Mouse (Mus musculus): ENCODE results near the gene Ppp2ca. TPM values are rescaled to one million over a fixed set of nuclear protein-coding genes. Genes with fewer than 3 reads are reported as not detected.

The Ppp2ca gene
- polyA plus RNA-seq, 1 experiment = 103 TPM

DNA sequence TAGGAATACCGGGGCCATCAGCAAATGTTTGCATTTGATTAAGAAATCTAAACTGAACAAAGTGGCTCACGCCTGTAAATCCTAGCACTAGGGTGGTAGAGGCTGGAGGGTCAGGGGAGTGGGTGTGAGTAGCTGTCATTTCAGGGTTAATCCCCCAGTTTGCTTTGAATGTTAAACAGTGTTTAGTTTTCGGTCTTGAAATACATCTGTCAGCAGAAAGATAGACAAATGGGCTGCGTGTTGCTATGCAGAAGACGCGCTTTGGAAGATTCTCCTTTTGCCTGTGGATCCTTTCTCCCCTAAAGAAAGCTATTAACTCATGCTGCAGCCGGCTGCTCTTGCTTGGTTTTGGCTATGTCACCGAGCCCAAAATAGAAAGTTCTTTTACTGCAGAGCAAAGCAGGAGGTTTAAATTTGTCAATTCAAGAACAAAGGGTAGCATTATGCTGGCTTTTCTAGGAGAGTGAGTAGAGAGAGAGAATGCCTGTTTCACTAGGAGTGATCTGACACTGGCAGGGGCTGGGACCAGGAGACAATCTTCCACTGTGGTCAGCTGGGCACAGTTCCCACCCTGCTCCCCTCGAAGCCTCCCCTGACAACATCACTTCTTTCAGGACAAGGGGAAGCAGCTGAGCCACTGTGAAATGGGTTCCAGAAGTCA, 12.1 kb upstream of the Ppp2ca start:
- Histone ChIP-seq H3K27me3 (ENCODE audit: control insufficient read depth, insufficient read depth, low read length, poor library complexity, severe bottlenecking) (no peaks in the 10 kb centered on the region), H3K9ac (ENCODE audit: low read depth, poor library complexity, severe bottlenecking) (no peak overlapping the region), H3K36me3 (ENCODE audit: control insufficient read depth, insufficient read depth, low read length, poor library complexity, severe bottlenecking) (no peaks in the 10 kb centered on the region), H3K4me3 (ENCODE audit: low read depth, low read length) (no peak overlapping the region), H3K27ac (ENCODE audit: insufficient read depth, low read length) (no peak overlapping the region), H3K4me1 (ENCODE audit: control insufficient read depth, insufficient read depth, low read length) (no peaks in the 10 kb centered on the region), H3K9me3 (replicated peaks; ENCODE audit: control insufficient read depth, insufficient read depth, low read length, poor library complexity, severe bottlenecking) (no peaks in the 10 kb centered on the region)
- TF ChIP-seq EP300 (IDR thresholded peaks at IDR 0.05; ENCODE audit: insufficient read depth, low read depth, low read length) (no peak), CTCF (IDR thresholded peaks at IDR 0.05; ENCODE audit: low read depth, low read length) (no peak), POLR2A (IDR thresholded peaks at IDR 0.05; ENCODE audit: insufficient read depth, low read length) (no peak)

DNA sequence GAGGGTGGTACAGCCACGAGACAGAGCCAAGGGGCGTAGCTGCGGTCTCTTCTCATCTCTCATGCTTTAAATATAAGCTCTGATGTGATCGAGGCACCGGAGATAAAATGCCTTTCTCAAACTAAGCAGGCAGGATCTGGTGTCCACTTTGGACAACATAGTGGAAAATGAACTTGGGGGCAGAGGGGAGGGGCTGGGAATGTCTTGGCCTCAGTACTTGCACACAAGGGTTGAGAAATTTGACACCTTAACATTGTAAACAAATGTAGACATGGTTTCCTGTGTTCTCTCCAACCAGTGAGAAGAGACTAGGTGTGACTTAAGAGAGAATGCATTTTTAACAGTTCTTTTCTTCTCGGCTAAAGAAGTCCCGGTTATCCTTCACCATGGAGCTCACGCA, 9.2 kb upstream of the Ppp2ca start:
- Histone ChIP-seq H3K4me3 (ENCODE audit: low read depth, low read length) (no peak overlapping the region), H3K27ac (ENCODE audit: insufficient read depth, low read length) (no peak overlapping the region), H3K4me1 (ENCODE audit: control insufficient read depth, insufficient read depth, low read length) (no peaks in the 10 kb centered on the region), H3K9me3 (replicated peaks; ENCODE audit: control insufficient read depth, insufficient read depth, low read length, poor library complexity, severe bottlenecking) (no peaks in the 10 kb centered on the region), H3K27me3 (ENCODE audit: control insufficient read depth, insufficient read depth, low read length, poor library complexity, severe bottlenecking) (no peaks in the 10 kb centered on the region), H3K36me3 (ENCODE audit: control insufficient read depth, insufficient read depth, low read length, poor library complexity, severe bottlenecking) (no peaks in the 10 kb centered on the region), H3K9ac (ENCODE audit: low read depth, poor library complexity, severe bottlenecking) (no peak overlapping the region)
- TF ChIP-seq CTCF (IDR thresholded peaks at IDR 0.05; ENCODE audit: low read depth, low read length) (no peak), EP300 (IDR thresholded peaks at IDR 0.05; ENCODE audit: insufficient read depth, low read depth, low read length) (no peak), POLR2A (IDR thresholded peaks at IDR 0.05; ENCODE audit: insufficient read depth, low read length) (no peak)

GRCm38 (mm10) chr11:52091261-52091660, 7.2 kb upstream of the Ppp2ca start:
- Histone ChIP-seq H3K27me3 (ENCODE audit: control insufficient read depth, insufficient read depth, low read length, poor library complexity, severe bottlenecking) (no peaks in the 10 kb centered on the region), H3K9me3 (replicated peaks; ENCODE audit: control insufficient read depth, insufficient read depth, low read length, poor library complexity, severe bottlenecking) (no peaks in the 10 kb centered on the region), H3K27ac (ENCODE audit: insufficient read depth, low read length) (no peak overlapping the region), H3K36me3 (ENCODE audit: control insufficient read depth, insufficient read depth, low read length, poor library complexity, severe bottlenecking) (no peaks in the 10 kb centered on the region), H3K4me3 (ENCODE audit: low read depth, low read length) (no peak overlapping the region), H3K9ac (ENCODE audit: low read depth, poor library complexity, severe bottlenecking) (no peak overlapping the region), H3K4me1 (ENCODE audit: control insufficient read depth, insufficient read depth, low read length) (no peaks in the 10 kb centered on the region)
- TF ChIP-seq CTCF (IDR thresholded peaks at IDR 0.05; ENCODE audit: low read depth, low read length) (no peak), POLR2A (IDR thresholded peaks at IDR 0.05; ENCODE audit: insufficient read depth, low read length) (no peak), EP300 (IDR thresholded peaks at IDR 0.05; ENCODE audit: insufficient read depth, low read depth, low read length) (no peak)

DNA sequence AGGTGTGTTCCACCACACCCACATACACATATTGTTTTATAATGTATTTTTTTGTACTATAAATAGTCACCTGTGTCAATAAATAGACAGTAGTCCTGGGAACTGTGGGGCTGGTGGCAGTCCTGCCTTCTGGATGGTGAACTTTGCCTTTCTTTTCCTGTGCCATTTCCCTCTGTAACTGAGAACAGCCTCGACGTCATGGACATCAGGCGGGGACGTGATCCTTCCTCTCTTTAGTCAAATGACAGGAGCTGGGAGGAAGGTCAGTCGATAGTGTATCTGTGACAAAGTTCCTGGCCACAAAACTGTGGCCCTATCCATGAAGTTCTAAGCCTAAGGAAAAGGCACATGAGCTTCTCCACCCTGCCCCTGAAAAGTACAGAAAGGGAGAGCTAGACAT, 3.9 kb upstream of the Ppp2ca start:
- Histone ChIP-seq H3K27ac (ENCODE audit: insufficient read depth, low read length) (no peak overlapping the region), H3K4me1 (ENCODE audit: control insufficient read depth, insufficient read depth, low read length) (no peaks in the 10 kb centered on the region), H3K9ac (ENCODE audit: low read depth, poor library complexity, severe bottlenecking) (no peak overlapping the region), H3K9me3 (replicated peaks; ENCODE audit: control insufficient read depth, insufficient read depth, low read length, poor library complexity, severe bottlenecking) (no peaks in the 10 kb centered on the region), H3K36me3 (ENCODE audit: control insufficient read depth, insufficient read depth, low read length, poor library complexity, severe bottlenecking) (no peaks in the 10 kb centered on the region), H3K4me3 (ENCODE audit: low read depth, low read length) (no peak overlapping the region), H3K27me3 (ENCODE audit: control insufficient read depth, insufficient read depth, low read length, poor library complexity, severe bottlenecking) (no peaks in the 10 kb centered on the region)
- TF ChIP-seq POLR2A (IDR thresholded peaks at IDR 0.05; ENCODE audit: insufficient read depth, low read length) = no peak
- no peak for TF ChIP-seq CTCF (IDR thresholded peaks at IDR 0.05; ENCODE audit: low read depth, low read length)
- TF ChIP-seq EP300 (IDR thresholded peaks at IDR 0.05; ENCODE audit: insufficient read depth, low read depth, low read length) = no peak

GRCm38 (mm10) chr11:52097016-52097415, 1.5 kb upstream of the Ppp2ca start:
- Histone ChIP-seq H3K9me3 (replicated peaks; ENCODE audit: control insufficient read depth, insufficient read depth, low read length, poor library complexity, severe bottlenecking) (no peaks in the 10 kb centered on the region), H3K9ac (ENCODE audit: low read depth, poor library complexity, severe bottlenecking) (no peak overlapping the region), H3K4me3 (ENCODE audit: low read depth, low read length) (no peak overlapping the region), H3K27ac (ENCODE audit: insufficient read depth, low read length) (no peak overlapping the region), H3K27me3 (ENCODE audit: control insufficient read depth, insufficient read depth, low read length, poor library complexity, severe bottlenecking) (no peaks in the 10 kb centered on the region), H3K4me1 (ENCODE audit: control insufficient read depth, insufficient read depth, low read length) (no peaks in the 10 kb centered on the region), H3K36me3 (ENCODE audit: control insufficient read depth, insufficient read depth, low read length, poor library complexity, severe bottlenecking) (peaks cover 10% of the 10 kb centered on the region)
- TF ChIP-seq EP300 (IDR thresholded peaks at IDR 0.05; ENCODE audit: insufficient read depth, low read depth, low read length) = no peak
- TF ChIP-seq POLR2A (IDR thresholded peaks at IDR 0.05; ENCODE audit: insufficient read depth, low read length) = no peak
- no peak for TF ChIP-seq CTCF (IDR thresholded peaks at IDR 0.05; ENCODE audit: low read depth, low read length)

DNA sequence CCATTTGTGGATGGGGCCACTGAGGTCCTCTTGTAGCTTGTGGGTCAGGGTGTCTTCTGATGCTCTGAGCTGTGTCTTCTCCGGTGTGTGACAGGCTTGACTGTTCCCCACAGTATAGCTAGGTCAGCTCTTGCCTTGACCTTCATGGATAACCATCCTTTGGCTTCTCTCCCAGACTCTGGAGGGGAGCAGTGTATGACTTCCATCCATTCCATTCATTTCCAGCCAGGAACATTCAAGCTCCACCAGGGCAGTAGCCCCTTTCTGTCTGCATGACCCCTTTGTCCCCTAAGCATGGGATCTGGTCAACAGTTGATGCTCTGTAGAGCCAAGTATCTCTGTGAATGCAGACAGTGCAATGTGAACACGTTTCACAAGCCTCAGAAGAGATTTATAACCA, 885 bp upstream of the Ppp2ca start:
- H3K27me3 ChIP-seq (ENCODE audit: control insufficient read depth, insufficient read depth, low read length, poor library complexity, severe bottlenecking) = no peaks in the 10 kb centered on the region
- H3K4me3 ChIP-seq (ENCODE audit: low read depth, low read length) = no peak overlapping the region
- H3K4me1 ChIP-seq (ENCODE audit: control insufficient read depth, insufficient read depth, low read length) = no peaks in the 10 kb centered on the region
- H3K9me3 ChIP-seq (replicated peaks; ENCODE audit: control insufficient read depth, insufficient read depth, low read length, poor library complexity, severe bottlenecking) = no peaks in the 10 kb centered on the region
- H3K36me3 ChIP-seq (ENCODE audit: control insufficient read depth, insufficient read depth, low read length, poor library complexity, severe bottlenecking) = peaks cover 10% of the 10 kb centered on the region
- peak overlapping the region; percentile 52 for H3K9ac ChIP-seq (ENCODE audit: low read depth, poor library complexity, severe bottlenecking)
- H3K27ac ChIP-seq (ENCODE audit: insufficient read depth, low read length) = 0 out of 2 replicates have a peak overlapping the region, but pooled peaks have one; percentile 57
- no peak for TF ChIP-seq EP300 (IDR thresholded peaks at IDR 0.05; ENCODE audit: insufficient read depth, low read depth, low read length)
- no peak for TF ChIP-seq CTCF (IDR thresholded peaks at IDR 0.05; ENCODE audit: low read depth, low read length)
- TF ChIP-seq POLR2A (IDR thresholded peaks at IDR 0.05; ENCODE audit: insufficient read depth, low read length) = no peak

All from ES-Bruce4 (cell line).